Mouse (Mus musculus) left cerebral cortex, postnatal 36 days (tissue): ENCODE data around the gene Atg9a. TPM values are rescaled to one million over a fixed set of nuclear protein-coding genes. Genes with fewer than 3 reads are reported as not detected.
"Not testable (repeated sequence)": the region's sequence is repeated elsewhere in the genome, so short reads cannot be mapped to it uniquely, and the experiment has no call there.

ENCODE experiments used
- DNase-seq, 2 experiments: peaks; one replicate each; pipeline ENCODE4 v3.0.0; 2021 to 2022; ENCODE audit warnings: low spot score in 2 of 2, mixed read lengths in 1 of 2
- intact Hi-C: fragments of 180-260 bp; cut with DNase I; formaldehyde crosslinking; loops from one replicate; pipeline ENCODE4 v1.15.1; 2025
- total RNA-seq, 2 experiments: library from RNA; stranded (reverse); gene quantifications; 2 replicates each; pipeline ENCODE4 v1.2.3; 2021

Gene Atg9a
- 100 to 1,000 TPM; 138 to 146 TPM for total RNA-seq

DNA sequence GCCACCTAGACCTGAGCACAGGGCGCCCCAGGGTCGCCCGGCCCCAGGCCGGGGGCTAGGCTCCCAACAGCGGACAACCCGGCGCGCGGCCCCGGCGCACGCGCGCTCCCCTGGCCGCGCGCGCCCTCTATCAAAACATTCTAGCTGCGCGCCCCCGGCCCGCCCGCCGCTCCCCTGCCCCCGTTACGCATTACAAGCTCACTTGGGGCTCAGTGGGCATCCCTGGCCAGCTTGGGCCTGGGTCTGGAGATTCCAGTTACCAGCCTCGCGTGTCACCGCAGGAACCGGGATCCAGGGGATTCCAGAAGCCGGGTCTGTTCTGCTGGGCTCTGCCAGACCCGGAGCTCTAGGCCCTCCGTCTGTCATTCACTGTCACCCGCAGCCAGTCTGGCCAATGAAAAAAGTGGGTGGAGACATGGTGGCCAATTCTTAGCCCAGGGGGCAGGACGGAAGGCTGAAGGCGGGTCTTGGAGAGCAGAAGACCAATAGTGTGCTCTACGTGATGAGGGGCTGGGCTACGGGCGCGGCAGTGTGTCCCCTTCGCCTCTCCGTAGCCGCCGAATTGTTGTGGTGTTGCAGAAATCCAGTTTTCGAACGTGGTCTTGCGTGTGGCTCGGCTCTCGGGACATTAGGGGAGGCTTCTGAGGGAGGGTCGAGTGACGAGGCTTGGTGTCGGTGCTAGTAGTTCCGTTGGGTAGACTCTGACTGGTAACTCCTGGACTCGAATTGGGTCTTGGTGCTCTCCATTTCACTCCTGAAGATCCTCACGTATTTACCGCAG is at the start of gene Atg9a, which contains the start of gene Ankzf1:
TSS of gene Atg9a (minus strand) at position 575 of the 781 bp plus-strand sequence.
TSS of gene Ankzf1 (plus strand) at position 530 of the 781 bp plus-strand sequence.
- intact Hi-C loops, result no loop called here
- peak; percentile 92 to 95 for DNase-seq

DNA sequence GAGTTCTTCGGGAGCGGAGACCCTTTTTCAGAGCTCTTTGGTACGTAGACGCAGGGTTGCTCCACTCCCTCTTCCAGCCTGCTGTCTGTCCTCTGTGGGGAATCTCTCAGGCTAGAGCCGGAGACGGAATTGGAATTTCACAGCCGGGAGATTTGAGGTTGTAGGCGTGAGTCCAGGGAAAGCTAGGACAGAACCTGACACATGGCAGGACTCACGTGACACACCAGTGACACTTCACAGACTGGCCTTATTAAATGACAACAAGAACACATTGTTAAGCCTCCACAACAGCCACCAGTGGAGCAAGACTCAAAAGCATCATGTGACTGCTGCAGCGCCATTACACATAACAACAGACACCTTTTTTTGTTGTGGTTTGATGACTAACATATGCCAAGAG is 47.6 kb upstream of the Atg9a start:
- peak in 1 of 2 experiments; percentile 35 for DNase-seq
- intact Hi-C loops, result no loop called here

DNA sequence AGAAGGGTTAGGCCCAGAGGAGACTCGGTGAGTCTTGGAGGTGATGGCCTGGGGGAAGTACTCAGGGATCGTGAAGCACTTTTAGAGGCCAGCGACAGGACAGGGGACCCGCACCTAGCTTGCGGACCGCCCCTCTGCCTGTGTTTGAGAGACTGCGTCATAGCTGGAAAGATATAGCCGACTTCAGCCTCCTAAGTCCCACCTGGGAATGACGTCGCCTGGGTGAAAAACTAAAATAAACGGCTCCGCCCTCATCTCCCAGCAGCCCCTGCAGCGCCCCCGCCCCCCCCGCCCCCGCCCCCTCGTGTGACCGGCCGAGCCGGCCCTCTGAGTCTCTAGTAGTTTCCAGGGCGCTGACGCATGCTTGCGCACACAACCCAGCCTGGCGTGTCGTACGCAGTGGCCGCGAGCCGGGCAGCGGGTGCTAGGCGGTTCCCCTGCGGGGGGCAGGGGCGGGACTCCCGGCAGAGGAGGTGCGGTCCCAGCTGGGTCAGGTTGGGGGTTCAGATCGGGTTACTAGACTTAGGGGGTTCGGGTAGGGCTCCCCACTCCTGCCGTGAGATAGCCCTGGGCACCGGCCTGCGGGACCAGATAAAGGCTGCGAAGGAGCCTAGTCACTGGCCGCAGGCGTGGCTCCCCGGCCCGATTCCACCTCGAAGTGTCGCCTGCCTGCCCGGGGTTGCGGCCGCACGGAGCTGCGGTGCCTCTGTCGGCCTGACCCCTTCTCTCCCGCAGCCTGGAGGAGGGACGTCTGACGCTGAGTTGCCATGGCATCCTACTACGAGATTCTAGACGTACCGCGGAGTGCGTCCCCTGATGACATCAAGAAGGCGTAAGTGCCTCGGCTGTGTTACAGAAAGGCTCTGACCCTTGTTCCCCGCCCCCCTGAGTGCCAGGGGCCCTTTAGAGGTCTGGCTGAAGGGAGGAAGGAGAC is 44.4 kb upstream of the Atg9a start, which contains the start of gene Dnajb2:
TSS of gene Dnajb2 (plus strand) at position 290 of the 934 bp plus-strand sequence.
- peak; percentile 85 to 86 for DNase-seq
- intact Hi-C loops, result loop anchor here (1.0 kb wide), 1 partner anchor 18 kb away; no protein-coding TSS in a partner anchor

DNA sequence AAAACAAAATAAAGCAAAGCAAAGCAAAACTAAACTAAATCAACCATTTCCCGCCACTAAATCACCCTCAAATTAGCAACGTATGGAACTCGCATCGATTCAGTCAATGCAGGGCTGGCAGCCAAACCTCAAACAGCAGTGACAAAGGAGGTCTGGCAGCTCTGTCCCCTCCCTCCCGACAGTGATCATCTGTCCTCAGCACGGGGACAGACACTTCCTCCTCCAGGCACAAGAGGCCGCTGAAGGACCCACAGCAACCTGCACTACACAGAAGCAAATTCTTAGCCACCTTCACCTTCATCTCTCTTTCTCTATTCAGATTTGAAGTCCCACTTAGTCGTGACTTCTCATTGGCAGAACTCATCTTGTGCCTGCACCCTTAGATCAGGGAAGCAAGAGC is 42.6 kb upstream of the Atg9a start:
- DNase-seq, result peak in 1 of 2 experiments; percentile 62
- intact Hi-C loops, result no loop called here

DNA sequence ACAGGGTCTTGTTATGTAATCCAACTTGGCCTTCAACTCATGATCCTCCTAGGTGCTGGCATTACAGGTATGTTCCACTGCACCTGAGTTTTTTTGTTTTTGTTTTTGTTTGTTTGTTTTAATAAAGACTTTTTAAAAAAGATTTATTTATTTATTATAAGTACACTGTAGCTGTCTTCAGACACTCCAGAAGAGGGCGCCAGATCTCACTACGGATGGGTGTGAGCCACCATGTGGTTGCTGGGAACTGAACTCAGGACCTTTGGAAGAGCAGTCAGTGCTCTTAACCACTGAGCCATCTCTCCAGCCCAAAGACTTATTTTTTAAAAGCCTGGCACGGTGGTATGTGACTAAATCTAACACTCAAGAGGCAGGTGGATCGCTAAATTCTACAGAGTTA is 40.5 kb upstream of the Atg9a start:
- intact Hi-C loops, DNase-seq: not testable (repeated sequence)

DNA sequence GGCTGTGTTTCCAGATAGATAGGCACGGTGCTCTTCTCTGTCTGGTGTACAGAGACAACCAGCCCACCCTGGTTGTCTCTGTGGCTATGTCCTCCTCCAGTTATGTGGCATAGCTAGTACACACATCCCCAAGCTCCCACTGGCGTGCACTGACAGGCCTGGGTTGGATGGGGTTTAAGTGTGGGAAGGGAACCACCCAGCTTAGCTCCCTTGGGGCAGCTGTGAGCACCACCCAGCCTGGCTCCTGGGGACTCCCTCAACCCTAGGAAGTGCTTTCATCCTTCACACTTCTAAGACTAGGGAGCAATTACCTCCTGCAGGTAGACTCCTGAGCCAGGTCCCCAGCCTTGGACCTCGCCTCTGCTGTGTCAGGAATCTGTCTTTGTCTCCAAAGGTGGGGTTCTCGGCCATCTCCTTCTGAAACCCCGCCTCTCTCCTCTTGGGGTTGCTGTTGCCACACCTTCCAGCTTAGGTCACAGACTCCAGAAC is 39.7 kb upstream of the Atg9a start, which contains the start of gene A630095N17Rik:
TSS of gene A630095N17Rik (minus strand) at position 439 of the 489 bp plus-strand sequence.
- intact Hi-C loops, result no loop called here

DNA sequence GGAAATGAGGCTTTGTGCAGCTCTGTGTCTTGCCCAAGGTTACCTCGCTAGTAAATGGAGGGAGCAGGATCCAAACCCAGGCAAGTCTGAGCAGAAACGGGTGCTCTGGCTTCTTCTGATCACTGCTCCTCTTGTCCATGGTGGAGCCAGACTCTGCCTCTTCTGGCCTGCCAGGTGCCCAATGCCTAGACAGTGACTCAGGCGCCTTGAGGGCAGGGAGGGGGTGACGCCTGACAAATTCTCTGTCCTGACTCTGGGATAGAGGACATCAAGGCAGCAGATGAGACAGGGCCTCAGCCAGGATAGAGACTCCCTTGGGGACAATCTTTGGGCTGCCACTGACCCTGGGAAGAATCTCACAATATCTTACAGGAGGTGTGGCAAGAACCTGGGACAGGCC is 39.2 kb upstream of the Atg9a start:
- intact Hi-C loops, result no loop called here
- no peak for DNase-seq

More for the DNA sequence above, 39.7 kb upstream of the Atg9a start, which contains the start of gene A630095N17Rik:
- DNase-seq, result no peak

DNA sequence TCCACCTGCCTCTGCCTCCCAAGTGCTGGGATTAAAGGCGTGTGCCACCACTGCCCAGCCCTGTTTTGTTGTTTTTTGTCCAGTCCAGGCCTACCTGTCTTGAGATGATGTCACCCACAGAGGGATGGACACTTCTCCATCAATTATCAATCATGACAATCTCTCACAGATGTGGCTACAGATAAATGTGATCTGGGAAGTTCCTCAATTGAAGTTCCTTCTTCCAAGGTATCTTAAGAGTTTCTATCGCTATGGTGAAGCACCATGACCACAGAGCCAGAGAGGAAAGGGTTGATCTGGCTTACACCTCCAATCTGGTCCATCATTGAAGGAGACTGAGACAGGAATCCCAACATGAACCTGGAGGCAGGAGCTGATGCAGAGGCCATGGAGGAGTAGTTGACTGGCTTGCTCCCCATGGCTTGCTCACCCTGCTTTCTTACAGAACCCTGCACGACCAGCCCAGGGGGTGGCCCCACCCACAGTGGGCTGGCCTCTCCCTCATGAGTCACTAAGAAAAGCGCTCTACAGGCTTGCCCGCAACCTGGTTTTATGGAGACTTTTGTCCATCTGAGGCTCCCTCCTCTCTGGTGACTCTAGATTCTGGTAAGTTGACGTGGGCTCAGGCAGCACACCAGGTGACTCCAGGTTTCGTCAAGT is 38.5 kb upstream of the Atg9a start:
- DNase-seq, result no peak
- intact Hi-C loops, result no loop called here

DNA sequence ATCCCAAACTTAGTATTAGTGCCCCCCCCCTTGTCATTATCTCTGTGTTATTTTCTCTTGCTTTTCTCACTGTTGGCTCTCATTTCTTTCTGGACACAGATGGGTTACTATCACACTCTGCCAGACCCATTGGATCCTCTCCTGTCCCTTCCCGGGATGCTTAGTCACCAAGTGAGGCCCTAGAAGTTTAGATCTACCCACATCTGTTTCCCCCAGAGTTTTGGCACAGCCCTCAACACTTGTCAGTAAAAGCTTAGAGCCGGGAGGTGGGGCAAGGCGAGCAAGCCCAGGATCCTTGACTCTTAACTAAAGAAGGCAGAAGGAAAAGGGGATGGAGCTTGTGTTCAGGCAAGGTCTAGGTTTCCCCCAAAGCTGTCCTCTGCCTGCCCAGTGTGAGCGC is 37.2 kb upstream of the Atg9a start:
- DNase-seq, result no peak
- intact Hi-C loops, result no loop called here

DNA sequence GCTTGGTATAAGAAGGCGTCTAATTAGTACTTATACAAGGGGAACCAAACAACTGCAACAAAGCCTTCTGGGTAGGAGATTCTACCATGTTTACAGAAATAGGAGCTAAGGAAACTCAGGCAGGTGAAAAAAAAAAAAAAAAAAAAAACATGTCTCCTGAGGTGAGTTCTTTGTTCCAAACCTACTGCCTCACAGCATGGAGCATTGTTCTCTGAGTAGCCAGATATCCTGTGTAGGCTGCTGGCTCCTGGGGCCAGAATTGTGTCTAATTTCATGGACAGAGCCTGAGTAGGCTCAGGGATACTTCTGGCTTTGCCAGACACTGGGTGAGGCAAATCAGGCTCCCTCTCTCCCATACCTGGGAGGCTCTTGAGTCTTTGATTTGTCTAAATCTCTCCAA is 35.7 kb upstream of the Atg9a start:
- DNase-seq, result no peak
- intact Hi-C loops, result no loop called here

DNA sequence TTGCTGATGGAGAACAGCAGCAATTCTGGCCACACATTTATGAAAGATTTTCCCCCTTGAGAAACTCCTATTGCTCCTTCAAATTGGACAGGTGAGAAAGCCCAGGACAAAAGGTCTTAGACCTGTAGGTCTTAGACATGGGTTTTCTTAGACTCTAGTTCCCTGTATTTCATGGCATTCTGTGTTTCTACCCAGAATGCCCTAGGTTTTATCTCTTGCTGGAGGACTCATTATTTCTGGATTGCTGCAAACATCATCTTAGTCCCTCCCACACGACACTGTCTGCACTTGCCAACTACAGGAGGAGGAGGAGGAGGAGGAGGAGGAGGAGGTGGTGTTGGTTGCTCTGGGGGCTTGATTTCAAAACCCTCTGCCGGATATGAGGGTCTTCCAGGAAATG is 34.1 kb upstream of the Atg9a start:
- no peak for DNase-seq
- intact Hi-C loops, result no loop called here

DNA sequence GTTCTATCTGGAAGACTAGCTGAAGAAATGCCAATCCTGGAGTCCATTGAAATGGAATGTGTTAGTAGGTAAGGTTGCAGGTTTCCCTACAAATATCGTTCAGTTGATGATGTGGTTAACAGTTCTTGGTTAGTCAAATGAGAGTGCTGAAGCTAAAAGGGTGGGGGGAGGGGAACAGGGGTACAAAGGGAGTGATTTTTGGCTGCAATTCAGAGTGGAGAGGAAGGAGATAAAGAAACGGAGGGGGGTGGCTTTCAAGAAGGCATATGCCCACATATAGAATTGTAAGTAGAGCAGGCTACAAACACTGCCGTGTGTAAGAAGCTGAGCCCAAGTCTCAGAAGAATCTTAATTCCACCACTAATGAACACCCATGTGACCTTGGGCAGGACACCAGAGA is 33.5 kb upstream of the Atg9a start:
- no peak for DNase-seq
- intact Hi-C loops, result no loop called here

DNA sequence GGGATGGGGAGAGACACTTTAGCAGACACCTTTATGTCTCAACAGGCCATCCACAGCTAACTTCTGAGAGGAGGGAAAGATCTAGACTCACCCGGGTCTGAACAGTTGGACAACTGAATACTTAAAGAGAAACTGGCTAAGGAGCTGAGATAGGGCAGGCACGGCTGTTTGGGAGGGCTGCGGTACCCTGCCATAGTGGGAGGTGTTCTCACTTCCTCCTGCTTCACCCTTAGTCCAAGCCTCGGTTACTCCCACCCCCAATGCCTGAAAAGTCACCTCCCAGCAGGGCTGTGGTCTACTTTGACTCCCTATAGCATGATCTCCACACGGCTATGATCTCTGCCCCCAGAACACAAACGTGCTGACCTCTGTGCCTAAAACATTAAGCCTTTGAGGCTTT is 31.5 kb upstream of the Atg9a start:
- intact Hi-C loops, result no loop called here
- DNase-seq, result no peak

DNA sequence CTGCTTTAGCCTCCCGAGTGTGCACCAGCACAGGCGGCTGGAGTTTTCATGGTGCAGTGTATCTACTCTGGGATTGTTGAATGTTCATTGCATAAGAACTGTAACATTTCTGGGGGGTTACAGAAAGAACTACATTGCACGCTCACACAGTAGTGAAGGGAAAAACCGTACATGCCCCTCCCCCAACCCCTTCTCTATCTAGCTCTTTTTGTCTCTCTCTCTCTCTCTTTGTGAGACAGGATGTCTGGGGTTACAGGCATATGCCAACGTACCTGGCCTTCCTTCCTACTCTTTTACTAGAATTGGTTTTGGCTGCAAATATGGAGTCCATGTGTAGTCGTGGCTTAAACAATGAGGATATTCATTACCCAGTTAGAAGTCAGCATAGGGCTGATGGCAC is 30.9 kb upstream of the Atg9a start:
- no peak for DNase-seq
- intact Hi-C loops, result no loop called here

DNA sequence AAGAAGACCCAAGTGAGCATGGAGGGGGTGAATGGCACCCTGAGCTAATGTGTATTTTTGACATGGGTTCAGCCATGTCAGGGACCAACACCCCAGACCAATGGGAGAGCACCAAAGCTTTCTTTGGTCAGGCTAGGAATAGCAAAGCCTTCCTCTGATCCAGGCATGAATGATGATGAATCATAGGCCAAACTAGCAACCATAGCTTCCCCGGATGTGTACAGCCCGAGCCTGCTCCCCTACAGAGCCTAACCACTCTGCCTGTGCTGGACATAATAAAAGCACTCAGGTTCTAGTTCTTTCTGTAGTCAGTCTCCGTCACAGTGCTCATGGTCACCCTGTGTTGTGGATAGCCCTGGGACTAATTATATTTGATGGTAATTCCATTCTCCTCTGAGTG is 29.5 kb upstream of the Atg9a start:
- no peak for DNase-seq
- intact Hi-C loops, result no loop called here

DNA sequence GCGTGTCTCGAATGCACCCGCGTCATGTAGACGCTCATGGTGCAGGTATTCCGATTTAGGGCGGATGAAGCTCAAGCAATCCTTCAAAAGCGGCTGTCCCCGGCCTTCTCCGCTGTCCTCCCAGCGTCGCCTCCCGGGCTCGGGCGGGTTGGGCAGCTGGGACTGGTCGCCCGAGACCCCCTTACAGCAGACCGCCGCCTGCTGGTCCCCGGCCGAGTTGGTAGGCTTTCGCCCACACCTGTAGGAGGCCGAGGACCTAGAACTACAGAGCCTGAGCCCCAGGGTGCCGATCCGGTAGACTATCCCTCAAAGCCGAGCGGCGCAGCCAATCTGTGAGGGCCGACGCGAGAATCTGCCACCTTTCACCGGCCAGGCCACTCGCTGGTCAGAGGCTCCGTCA is 27.5 kb upstream of the Atg9a start, which contains the start of gene Tuba4a:
TSS of gene Tuba4a (minus strand) at position 335 of the 400 bp plus-strand sequence.
- intact Hi-C loops, result loop anchor here (2.0 kb wide), 1 partner anchor 43 kb away; no protein-coding TSS in a partner anchor
- DNase-seq, result no peak

DNA sequence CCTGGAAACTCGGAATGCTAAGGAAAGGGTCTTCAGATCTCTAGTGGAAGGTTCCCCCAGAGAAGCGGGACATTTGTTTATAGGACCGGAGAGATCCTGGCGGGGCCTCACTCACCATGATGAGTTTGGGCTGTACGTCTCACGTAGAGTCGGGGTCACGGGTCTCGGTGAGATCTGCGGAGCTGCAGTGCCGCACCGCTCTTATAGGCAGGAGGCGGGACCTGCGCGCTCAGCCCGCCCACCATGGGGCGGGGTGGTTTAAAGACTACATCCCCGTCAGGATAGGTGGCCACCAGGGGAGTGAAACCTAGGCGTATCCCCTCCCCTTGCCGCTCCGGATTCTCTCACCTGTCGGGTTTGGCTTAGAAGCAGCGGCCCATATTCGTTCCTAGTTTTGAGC is 27.1 kb upstream of the Atg9a start:
- DNase-seq, result peak; percentile 90 to 93
- intact Hi-C loops, result loop anchor here (2.0 kb wide), 1 partner anchor 44 kb away; no protein-coding TSS in a partner anchor

DNA sequence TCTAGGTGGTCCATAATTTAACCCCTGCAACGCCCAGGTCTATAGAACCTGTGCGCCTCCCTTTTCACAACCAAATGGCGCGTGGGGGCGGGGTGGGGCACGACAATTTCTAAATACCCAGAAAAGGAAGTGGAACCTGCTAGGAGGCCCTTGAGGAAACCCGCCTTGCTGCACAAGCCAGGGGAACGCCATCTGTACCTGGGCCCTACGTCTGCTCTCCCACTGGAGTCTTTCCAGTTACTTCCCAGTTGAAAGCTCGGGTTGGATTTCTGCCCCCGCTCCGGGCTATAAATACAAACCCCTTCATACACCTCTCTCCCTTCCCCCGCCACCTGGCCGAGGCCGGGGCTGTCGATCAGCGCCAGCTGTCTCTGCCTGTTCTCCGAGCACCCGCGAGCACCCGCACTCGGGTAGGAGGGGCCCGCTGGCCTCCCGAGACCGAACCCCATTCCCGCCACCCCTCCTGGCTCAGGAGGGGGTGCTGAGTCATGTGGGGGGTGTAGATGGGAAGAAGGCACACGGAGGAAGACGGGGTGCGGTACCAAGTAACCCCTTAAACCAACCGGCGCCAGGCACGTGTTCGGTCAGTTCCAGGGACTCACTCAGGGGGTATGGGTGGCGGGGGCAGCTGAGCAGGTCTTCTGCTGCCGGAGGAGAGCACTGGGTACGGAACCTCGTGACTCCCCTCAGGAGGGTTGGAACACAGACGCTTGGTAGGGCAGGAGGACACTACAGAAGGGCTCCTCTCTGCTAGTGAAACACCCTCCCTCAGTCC is 26.4 kb upstream of the Atg9a start:
- intact Hi-C loops, result loop anchor here (1.0 to 2.0 kb wide), 2 partner anchors 18 to 44 kb away; partner anchors contain the start of gene Dnajb2
- peak; percentile 76 to 85 for DNase-seq
